Mouse (Mus musculus): ENCODE data around the gene Akap6. TPM values are rescaled to one million over a fixed set of nuclear protein-coding genes. Genes with fewer than 3 reads are reported as not detected.

The Akap6 gene
- polyA plus RNA-seq, 1 experiment from 2014 or later = 22.6 TPM

- H3K9me3 ChIP-seq (ENCODE audit: control insufficient read depth, low read length) = no peaks in the 10 kb centered on the region
- H3K4me3 ChIP-seq (replicated peaks; ENCODE audit: low read length) = no peak overlapping the region
- H3K9ac ChIP-seq (replicated peaks; ENCODE audit: low read depth, low read length) = no peak overlapping the region
- ATAC-seq = no peak
- no peaks in the 10 kb centered on the region for H3K27me3 ChIP-seq (replicated peaks; ENCODE audit: control insufficient read depth, insufficient read depth, low read length)
- H3K27ac ChIP-seq (ENCODE audit: low read length) = no peak overlapping the region
- no peaks in the 10 kb centered on the region for H3K36me3 ChIP-seq (ENCODE audit: control insufficient read depth, insufficient read depth)
- 60% methylated on average over 3 of the region's 3 CpGs for WGBS
- H3K4me1 ChIP-seq (replicated peaks; ENCODE audit: control insufficient read depth, insufficient read depth, low read length) = peaks cover 3% of the 10 kb centered on the region; the same call in 1 of the 2 replicates
- H3K4me2 ChIP-seq (ENCODE audit: low read length) = no peak overlapping the region
Observed at GRCm38 (mm10) chr12:52957994-52958393, 258.8 kb downstream of the Akap6 start.

- no peaks in the 10 kb centered on the region for H3K27me3 ChIP-seq (replicated peaks; ENCODE audit: control insufficient read depth, insufficient read depth, low read length)
- no peaks in the 10 kb centered on the region for H3K36me3 ChIP-seq (ENCODE audit: control insufficient read depth, insufficient read depth)
- no peaks in the 10 kb centered on the region for H3K4me1 ChIP-seq (replicated peaks; ENCODE audit: control insufficient read depth, insufficient read depth, low read length)
- ATAC-seq = no peak
- H3K4me2 ChIP-seq (ENCODE audit: low read length) = no peak overlapping the region
- 58% methylated on average over 6 of the region's 6 CpGs for WGBS
- H3K9ac ChIP-seq (replicated peaks; ENCODE audit: low read depth, low read length) = no peak overlapping the region
- no peak overlapping the region for H3K27ac ChIP-seq (ENCODE audit: low read length)
- no peaks in the 10 kb centered on the region for H3K9me3 ChIP-seq (ENCODE audit: control insufficient read depth, low read length)
- H3K4me3 ChIP-seq (replicated peaks; ENCODE audit: low read length) = no peak overlapping the region
Observed at GRCm38 (mm10) chr12:52991745-52992144, 292.6 kb downstream of the Akap6 start.

- Histone ChIP-seq H3K4me3 (replicated peaks; ENCODE audit: low read length) (no peak overlapping the region), H3K9ac (replicated peaks; ENCODE audit: low read depth, low read length) (no peak overlapping the region), H3K36me3 (ENCODE audit: control insufficient read depth, insufficient read depth) (no peaks in the 10 kb centered on the region), H3K4me1 (replicated peaks; ENCODE audit: control insufficient read depth, insufficient read depth, low read length) (no peaks in the 10 kb centered on the region), H3K27ac (ENCODE audit: low read length) (no peak overlapping the region), H3K27me3 (replicated peaks; ENCODE audit: control insufficient read depth, insufficient read depth, low read length) (no peaks in the 10 kb centered on the region), H3K9me3 (ENCODE audit: control insufficient read depth, low read length) (no peaks in the 10 kb centered on the region), H3K4me2 (ENCODE audit: low read length) (no peak overlapping the region)
- ATAC-seq = no peak
- 12% methylated on average over 3 of the region's 3 CpGs for WGBS
Observed at GRCm38 (mm10) chr12:53012336-53012735, 313.2 kb downstream of the Akap6 start.

DNA sequence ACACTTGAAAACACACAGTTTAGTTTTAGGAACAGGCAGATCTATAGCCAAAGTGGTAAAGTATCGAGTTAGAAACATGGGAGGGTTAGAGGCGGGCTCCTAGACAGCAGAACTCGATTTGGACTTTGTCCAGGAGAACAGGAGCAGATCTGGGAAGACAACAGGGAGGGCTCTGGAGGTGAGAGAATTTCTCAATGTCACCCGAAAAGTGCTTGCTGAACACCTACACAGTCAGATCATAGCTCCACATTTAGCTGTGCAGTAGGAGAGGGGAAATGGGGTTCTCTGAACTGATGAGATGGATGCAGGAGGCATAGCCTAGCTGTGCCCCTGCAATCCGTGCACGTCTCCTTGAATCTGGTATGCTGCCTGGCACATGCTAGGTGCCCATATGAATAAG, 315.4 kb downstream of the Akap6 start:
- Histone ChIP-seq H3K9me3 (ENCODE audit: control insufficient read depth, low read length) (no peaks in the 10 kb centered on the region), H3K27me3 (replicated peaks; ENCODE audit: control insufficient read depth, insufficient read depth, low read length) (no peaks in the 10 kb centered on the region), H3K36me3 (ENCODE audit: control insufficient read depth, insufficient read depth) (no peaks in the 10 kb centered on the region), H3K9ac (replicated peaks; ENCODE audit: low read depth, low read length) (no peak overlapping the region), H3K4me2 (ENCODE audit: low read length) (no peak overlapping the region), H3K4me1 (replicated peaks; ENCODE audit: control insufficient read depth, insufficient read depth, low read length) (no peaks in the 10 kb centered on the region), H3K4me3 (replicated peaks; ENCODE audit: low read length) (no peak overlapping the region), H3K27ac (ENCODE audit: low read length) (no peak overlapping the region)
- 88% methylated on average over 6 of the region's 6 CpGs for WGBS
- ATAC-seq = no peak

DNA sequence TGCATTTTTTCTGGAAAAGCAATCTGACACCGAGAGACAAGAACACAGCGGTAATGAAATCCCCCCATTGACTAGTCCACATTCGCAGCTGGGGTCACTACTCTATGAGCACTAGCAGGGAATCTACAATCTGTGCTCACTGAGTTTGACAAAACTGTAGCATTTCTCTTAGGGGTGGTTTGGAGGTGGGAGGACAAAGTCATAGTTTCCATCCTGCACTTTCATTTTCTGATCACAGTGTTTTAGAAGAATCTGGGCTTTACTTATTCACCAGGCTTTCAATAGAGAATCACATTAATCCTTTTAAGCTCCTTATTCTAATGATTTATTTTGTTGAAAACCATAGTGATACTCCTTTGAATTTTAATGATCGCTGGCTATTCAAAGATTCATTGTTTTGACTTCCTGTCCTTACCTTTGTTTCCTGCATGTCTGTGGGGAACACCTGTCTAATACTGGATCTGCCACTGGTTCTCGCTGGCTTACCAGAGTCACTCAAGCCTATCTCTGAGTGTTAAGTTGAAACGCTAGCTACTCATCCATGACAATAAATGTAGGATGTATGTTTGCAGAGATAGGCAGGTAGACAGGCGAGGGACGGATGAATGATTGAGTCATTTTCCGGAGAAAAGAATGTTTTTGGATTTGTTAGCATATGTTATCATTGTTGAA, 325.5 kb downstream of the Akap6 start:
- H3K9ac ChIP-seq (replicated peaks; ENCODE audit: low read depth, low read length) = no peak overlapping the region
- WGBS = 65% methylated on average over 9 of the region's 9 CpGs
- no peak overlapping the region for H3K4me2 ChIP-seq (ENCODE audit: low read length)
- H3K36me3 ChIP-seq (ENCODE audit: control insufficient read depth, insufficient read depth) = no peaks in the 10 kb centered on the region
- no peak for ATAC-seq
- H3K27me3 ChIP-seq (replicated peaks; ENCODE audit: control insufficient read depth, insufficient read depth, low read length) = no peaks in the 10 kb centered on the region
- H3K4me1 ChIP-seq (replicated peaks; ENCODE audit: control insufficient read depth, insufficient read depth, low read length) = peaks cover 4% of the 10 kb centered on the region
- H3K27ac ChIP-seq (ENCODE audit: low read length) = no peak overlapping the region
- H3K4me3 ChIP-seq (replicated peaks; ENCODE audit: low read length) = no peak overlapping the region
- no peaks in the 10 kb centered on the region for H3K9me3 ChIP-seq (ENCODE audit: control insufficient read depth, low read length)

- Histone ChIP-seq H3K4me1 (replicated peaks; ENCODE audit: control insufficient read depth, insufficient read depth, low read length) (peaks cover 4% of the 10 kb centered on the region), H3K9ac (replicated peaks; ENCODE audit: low read depth, low read length) (no peak overlapping the region), H3K9me3 (ENCODE audit: control insufficient read depth, low read length) (no peaks in the 10 kb centered on the region), H3K4me2 (ENCODE audit: low read length) (no peak overlapping the region), H3K36me3 (ENCODE audit: control insufficient read depth, insufficient read depth) (no peaks in the 10 kb centered on the region), H3K4me3 (replicated peaks; ENCODE audit: low read length) (no peak overlapping the region), H3K27ac (ENCODE audit: low read length) (no peak overlapping the region), H3K27me3 (replicated peaks; ENCODE audit: control insufficient read depth, insufficient read depth, low read length) (no peaks in the 10 kb centered on the region)
- ATAC-seq = no peak
- WGBS = 77% methylated on average over 4 of the region's 4 CpGs
Observed at GRCm38 (mm10) chr12:53027308-53027707, 328.1 kb downstream of the Akap6 start.

DNA sequence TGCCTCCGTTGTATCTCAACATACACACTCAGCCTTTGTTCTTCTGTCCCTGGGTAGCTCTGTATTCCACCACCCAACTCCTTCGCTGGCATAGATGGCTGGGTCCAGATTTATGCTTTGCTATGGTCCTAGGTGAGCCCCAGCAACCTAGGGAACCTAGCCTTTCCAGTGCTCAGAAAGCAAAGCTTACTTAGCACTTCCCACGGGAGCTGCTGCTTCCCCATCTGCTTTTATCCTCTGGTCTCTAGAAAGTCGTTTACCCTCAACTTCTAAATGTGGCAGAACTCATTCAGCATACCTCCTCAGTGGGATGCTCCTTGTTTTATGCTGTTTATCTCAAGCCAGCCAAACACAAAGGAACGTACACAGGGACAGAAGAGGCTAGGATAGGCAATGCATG, 329.7 kb downstream of the Akap6 start:
- WGBS = 60% methylated on average over 5 of the region's 5 CpGs
- no peaks in the 10 kb centered on the region for H3K27me3 ChIP-seq (replicated peaks; ENCODE audit: control insufficient read depth, insufficient read depth, low read length)
- H3K9ac ChIP-seq (replicated peaks; ENCODE audit: low read depth, low read length) = no peak overlapping the region
- peaks cover 15% of the 10 kb centered on the region for H3K4me1 ChIP-seq (replicated peaks; ENCODE audit: control insufficient read depth, insufficient read depth, low read length)
- no peak overlapping the region for H3K4me3 ChIP-seq (replicated peaks; ENCODE audit: low read length)
- H3K27ac ChIP-seq (ENCODE audit: low read length) = no peak overlapping the region
- no peak for ATAC-seq
- H3K4me2 ChIP-seq (ENCODE audit: low read length) = no peak overlapping the region
- no peaks in the 10 kb centered on the region for H3K9me3 ChIP-seq (ENCODE audit: control insufficient read depth, low read length)
- H3K36me3 ChIP-seq (ENCODE audit: control insufficient read depth, insufficient read depth) = no peaks in the 10 kb centered on the region

- Histone ChIP-seq H3K27me3 (replicated peaks; ENCODE audit: control insufficient read depth, insufficient read depth, low read length) (no peaks in the 10 kb centered on the region), H3K36me3 (ENCODE audit: control insufficient read depth, insufficient read depth) (no peaks in the 10 kb centered on the region), H3K4me3 (replicated peaks; ENCODE audit: low read length) (no peak overlapping the region), H3K27ac (ENCODE audit: low read length) (no peak overlapping the region), H3K9ac (replicated peaks; ENCODE audit: low read depth, low read length) (no peak overlapping the region), H3K9me3 (ENCODE audit: control insufficient read depth, low read length) (no peaks in the 10 kb centered on the region), H3K4me2 (ENCODE audit: low read length) (no peak overlapping the region), H3K4me1 (replicated peaks; ENCODE audit: control insufficient read depth, insufficient read depth, low read length) (peaks cover 17% of the 10 kb centered on the region)
- 79% methylated on average over 6 of the region's 6 CpGs for WGBS
- no peak for ATAC-seq
Observed at GRCm38 (mm10) chr12:53029910-53030309, 330.7 kb downstream of the Akap6 start.

DNA sequence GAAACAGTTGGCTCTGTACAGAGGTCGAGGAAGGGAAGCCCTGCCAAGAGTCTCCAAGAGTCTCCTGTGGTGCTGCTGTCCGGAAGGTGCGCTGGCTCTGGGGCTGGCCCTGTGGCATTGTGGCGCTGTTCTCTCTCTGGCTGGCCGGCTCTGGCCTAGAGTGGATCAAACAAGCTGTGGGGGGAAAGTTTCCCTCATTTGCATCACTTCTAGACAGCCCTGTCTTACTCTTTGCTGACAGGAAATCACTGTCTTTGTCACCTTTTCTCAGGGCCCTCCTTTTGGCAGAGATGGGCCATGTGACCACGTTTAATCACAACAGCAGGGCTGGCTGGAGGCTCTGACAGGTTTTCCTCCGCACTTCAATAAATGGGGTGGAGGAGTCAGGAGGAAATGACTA, 333.6 kb downstream of the Akap6 start:
- WGBS = under 1% methylated on average over 7 of the region's 7 CpGs
- Histone ChIP-seq H3K9me3 (ENCODE audit: control insufficient read depth, low read length) (no peaks in the 10 kb centered on the region), H3K27ac (ENCODE audit: low read length) (peak overlapping the region; percentile 78), H3K9ac (replicated peaks; ENCODE audit: low read depth, low read length) (no peak overlapping the region), H3K4me3 (replicated peaks; ENCODE audit: low read length) (no peak overlapping the region), H3K4me2 (ENCODE audit: low read length) (no peak overlapping the region; the same call in 1 of the 2 replicates), H3K4me1 (replicated peaks; ENCODE audit: control insufficient read depth, insufficient read depth, low read length) (peaks cover 17% of the 10 kb centered on the region), H3K27me3 (replicated peaks; ENCODE audit: control insufficient read depth, insufficient read depth, low read length) (no peaks in the 10 kb centered on the region), H3K36me3 (ENCODE audit: control insufficient read depth, insufficient read depth) (no peaks in the 10 kb centered on the region)
- ATAC-seq = peak; percentile 88
